Mouse (Mus musculus) activated CD4-positive, CD25-positive, alpha-beta regulatory T cell, adult 9 weeks (primary cell): Measurements from ENCODE around the gene Armc12. TPM values are rescaled to one million over a fixed set of nuclear protein-coding genes. Genes with fewer than 3 reads are reported as not detected.

Experiments used
- polyA plus RNA-seq: library from polyadenylated mRNA; unstranded; fragments of 100-300 nt; shearing (Covaris generic); gene quantifications from one replicate; pipeline ENCODE4 v1.2.1, GENCODE M21; 2017

Armc12 gene
- not detected for polyA plus RNA-seq

GRCm38 (mm10) chr17:28530506-28530905, at the start of gene Armc12:
Gene Armc12, plus strand, starts transcription at chr17:28530806.

DNA sequence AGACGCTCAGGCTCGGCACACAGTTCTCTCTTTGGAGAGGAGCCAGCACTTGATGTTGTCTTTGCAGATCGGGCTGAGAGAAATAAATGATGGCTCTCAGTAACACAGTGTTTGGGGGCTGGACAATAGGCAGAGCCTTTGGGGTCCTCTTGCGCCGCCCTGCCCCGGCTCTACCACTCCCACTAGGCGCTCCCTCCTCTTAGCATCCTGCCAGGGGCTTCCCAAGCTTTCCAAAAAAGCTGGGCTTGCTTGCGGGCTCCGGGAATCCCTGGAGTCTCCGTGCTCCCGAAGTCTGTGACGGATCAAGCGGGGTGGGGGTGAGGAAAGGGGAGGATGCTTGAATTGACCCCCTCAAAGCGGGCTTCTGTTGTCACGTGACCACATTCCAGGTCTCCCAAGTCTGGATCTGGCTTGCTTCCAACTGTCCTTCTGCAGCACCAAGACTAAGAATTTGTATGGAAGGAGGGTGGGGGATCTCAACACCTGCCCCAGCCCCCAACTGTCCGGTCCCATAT, 13.1 kb upstream of the Armc12 start, which contains the start of gene Fkbp5:
Fkbp5 (minus strand) TSS at position 87 of the 515 bp plus-strand sequence.

GRCm38 (mm10) chr17:28549111-28549510, 18.5 kb downstream of the Armc12 start, which contains the start of gene Clpsl2:
Gene Clpsl2, plus strand, starts transcription at chr17:28549411.

DNA sequence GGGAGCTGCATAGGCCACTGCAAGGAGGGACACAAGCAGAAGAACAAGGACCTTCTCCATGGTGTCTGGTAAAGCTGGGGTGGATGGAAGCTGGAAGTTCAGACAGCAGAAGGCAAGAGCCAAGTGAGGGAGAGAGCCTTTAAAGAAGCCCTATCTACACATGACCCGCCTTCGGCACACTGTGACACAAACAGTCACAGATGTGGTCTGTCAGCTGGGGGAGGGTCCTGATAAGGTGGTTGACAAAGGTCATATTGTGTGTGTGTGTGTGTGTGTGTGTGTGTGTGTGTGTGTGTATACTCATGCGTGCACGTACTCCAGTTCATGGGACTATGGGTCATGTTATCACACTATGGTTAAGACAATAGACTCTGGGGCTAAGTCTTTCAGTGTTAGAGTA, 30.0 kb downstream of the Armc12 start, which contains the start of gene Clps:
Clps (minus strand) TSS at position 169 of the 400 bp plus-strand sequence.

GRCm38 (mm10) chr17:28575244-28576125, 44.9 kb downstream of the Armc12 start, which contains the start of gene Lhfpl5:
Gene Lhfpl5, plus strand, starts transcription at chr17:28575641.

Other genes starting within 250 kb of the Armc12 start
- gene Fance, start 217.3 kb upstream of the Armc12 start, polyA plus RNA-seq: 5.5 TPM
- 470 TPM for gene Rpl10a, start 202.3 kb upstream of the Armc12 start, polyA plus RNA-seq
- 0.17 TPM for gene Tead3, start 180.0 kb upstream of the Armc12 start, polyA plus RNA-seq
- not detected for gene Tulp1, start 165.6 kb upstream of the Armc12 start, polyA plus RNA-seq
- 7.4 TPM for gene Fkbp5, start 13.3 kb upstream of the Armc12 start, polyA plus RNA-seq
- not detected for gene Clpsl2, start 18.6 kb downstream of the Armc12 start, polyA plus RNA-seq
- gene Clps, start 30.0 kb downstream of the Armc12 start, polyA plus RNA-seq: not detected
- gene Lhfpl5, start 44.8 kb downstream of the Armc12 start, polyA plus RNA-seq: 0.83 TPM
- gene Srpk1, start 91.9 kb downstream of the Armc12 start, polyA plus RNA-seq: 216 TPM
- gene Slc26a8, start 159.4 kb downstream of the Armc12 start, polyA plus RNA-seq: not detected
- 13.6 TPM for gene Mapk14, start 160.5 kb downstream of the Armc12 start, polyA plus RNA-seq
- 4.1 TPM for gene AC170998.1, start 195.3 kb downstream of the Armc12 start, polyA plus RNA-seq
- gene Mapk13, start 238.5 kb downstream of the Armc12 start, polyA plus RNA-seq: not detected